Mouse (Mus musculus) ES-E14 (cell line): ENCODE measurements at regions not wholly inside any gene's neighbourhood (a gene's known extent, or its start where the extent isn't known, plus 50 kb on each side); places are given as distances from the start of the nearest gene placed in this dataset.
"Not testable (repeated sequence)": the region's sequence is repeated elsewhere in the genome, so short reads cannot be mapped to it uniquely, and the experiment has no call there.

Experiments used
- CHD2 ChIP-seq: IDR thresholded peaks from 2 replicates; pipeline ENCODE4 v1.6.1; 2014; ENCODE audit warnings: mild to moderate bottlenecking, low read depth, low read length, inconsistent platforms
- HCFC1 ChIP-seq: IDR thresholded peaks from 2 replicates; pipeline ENCODE4 v1.6.1; 2012; ENCODE audit warnings: low read length, inconsistent platforms, borderline replicate concordance; ENCODE audit not compliant: insufficient read depth
- MAFK ChIP-seq: IDR thresholded peaks from 2 replicates; pipeline ENCODE4 v1.6.1; 2014; ENCODE audit warnings: mild to moderate bottlenecking, low read depth, low read length, inconsistent platforms; ENCODE audit not compliant: insufficient read depth
- ZC3H11A ChIP-seq: IDR thresholded peaks from 2 replicates; pipeline ENCODE4 v1.6.1; 2012; ENCODE audit warnings: low read depth, mild to moderate bottlenecking, inconsistent platforms, low read length, borderline replicate concordance
- ZNF384 ChIP-seq: IDR thresholded peaks from 2 replicates; pipeline ENCODE4 v1.6.1; 2012; ENCODE audit warnings: low read depth, low read length, inconsistent platforms

DNA sequence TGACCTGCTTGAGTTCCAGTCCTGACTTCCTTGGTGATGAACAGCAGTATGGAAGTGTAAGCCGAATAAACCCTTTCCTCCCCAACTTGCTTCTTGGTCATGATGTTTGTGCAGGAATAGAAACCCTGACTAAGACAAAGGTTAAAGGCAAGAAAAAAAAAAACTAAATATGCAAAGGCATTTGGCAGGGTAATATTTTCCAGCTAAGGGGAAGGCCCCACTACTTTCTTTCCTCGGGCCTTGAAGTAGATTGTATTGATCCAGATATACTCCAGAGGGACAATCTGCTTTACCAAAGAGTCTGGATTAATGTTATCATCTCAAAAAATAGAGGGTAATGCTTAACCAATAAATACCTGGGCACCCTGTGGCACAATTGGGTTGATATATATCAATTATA lies 155.4 kb upstream of the Kit start:
- not testable (repeated sequence) for TF ChIP-seq CHD2, MAFK, ZNF384, HCFC1, ZC3H11A
